Mouse (Mus musculus): ENCODE data around the gene Crot.

- TF ChIP-seq CTCF (IDR thresholded peaks at IDR 0.05; ENCODE audit: borderline replicate concordance, insufficient read depth, low read depth, low read length) = no peak
- no peak for TF ChIP-seq POLR2A (IDR thresholded peaks at IDR 0.05; ENCODE audit: borderline replicate concordance, insufficient read depth, low read length)
These were observed 5.5 kb downstream of the Crot start for GRCm38 (mm10) chr5:8991626-8992025.

All from cerebellum, adult 2 months (tissue).